Mouse (Mus musculus): ENCODE data around the gene Art1. TPM values are rescaled to one million over a fixed set of nuclear protein-coding genes. Genes with fewer than 3 reads are reported as not detected.

Art1 gene
- total and polyA plus RNA-seq, 3 experiments: 242 to 293 (median 279) TPM

GRCm38 (mm10) chr7:102065046-102065891 lies 36.3 kb upstream of the Art1 start, which contains the start of the genes Rnf121, Xndc1 and Xntrpc:
Gene Rnf121 (minus strand): TSS chr7:102065469.
Gene Xndc1 (plus strand): TSS chr7:102065511.
Gene Xntrpc (plus strand): TSS chr7:102065713.
- peak within 1 kb of the TSS; percentile 80 for H3K9ac ChIP-seq (ENCODE audit: low read depth, low read length)
- peaks cover 8% of the 10 kb centered on the region for H3K36me3 ChIP-seq (ENCODE audit: control insufficient read depth, insufficient read depth, low read length)
- H3K4me3 ChIP-seq: peak within 1 kb of the TSS; percentile 65
- intact Hi-C loops (cut with DNase I): loop anchor here (2.0 kb wide), 1 partner anchor 130 kb away; the partner anchor contains the start of gene Numa1
- peaks cover 2% of the 10 kb centered on the region; the same call in 1 of the 2 replicates for H3K79me2 ChIP-seq (replicated peaks; ENCODE audit: control insufficient read depth, insufficient read depth, low read length)
- H3K27ac ChIP-seq: peak within 1 kb of the TSS; percentile 85
- H3K27me3 ChIP-seq (ENCODE audit: control insufficient read depth, insufficient read depth, low read length): no peaks in the 10 kb centered on the region
- DNase-seq: peak; percentile 93 to 96
- under 1% methylated on average over 56 of the region's 56 CpGs for WGBS
- peaks cover 4% of the 10 kb centered on the region for H3K4me1 ChIP-seq (ENCODE audit: control insufficient read depth, insufficient read depth, low read length)
- TF ChIP-seq CTCF (IDR thresholded peaks at IDR 0.05): no peak
- TF ChIP-seq EP300 (IDR thresholded peaks at IDR 0.05; ENCODE audit: insufficient read depth, low read depth, low read length): peak; percentile 58
- TF ChIP-seq POLR2A (IDR thresholded peaks at IDR 0.05; ENCODE audit: insufficient read depth, low read depth, low read length): peak; percentile 69; the same call in 1 of the 2 replicates

GRCm38 (mm10) chr7:102066363-102066762 lies 35.2 kb upstream of the Art1 start:
- TF ChIP-seq CTCF (IDR thresholded peaks at IDR 0.05) (no peak), POLR2A (IDR thresholded peaks at IDR 0.05; ENCODE audit: insufficient read depth, low read depth, low read length) (no peak), EP300 (IDR thresholded peaks at IDR 0.05; ENCODE audit: insufficient read depth, low read depth, low read length) (no peak)
- Histone ChIP-seq H3K36me3 (ENCODE audit: control insufficient read depth, insufficient read depth, low read length) (peaks cover 8% of the 10 kb centered on the region), H3K79me2 (replicated peaks; ENCODE audit: control insufficient read depth, insufficient read depth, low read length) (peaks cover 2% of the 10 kb centered on the region; the same call in 1 of the 2 replicates), H3K9ac (ENCODE audit: low read depth, low read length) (no peak overlapping the region), H3K4me1 (ENCODE audit: control insufficient read depth, insufficient read depth, low read length) (peaks cover 4% of the 10 kb centered on the region), H3K4me3 (peak overlapping the region; percentile 65), H3K27ac (no peak overlapping the region; the same call in 1 of the 2 replicates), H3K27me3 (ENCODE audit: control insufficient read depth, insufficient read depth, low read length) (no peaks in the 10 kb centered on the region)
- intact Hi-C loops (cut with DNase I): no loop called here
- DNase-seq: no peak
- 54% methylated on average over 6 of the region's 6 CpGs for WGBS

GRCm38 (mm10) chr7:102076714-102077296 lies 24.7 kb upstream of the Art1 start:
- Histone ChIP-seq H3K36me3 (ENCODE audit: control insufficient read depth, insufficient read depth, low read length) (no peaks in the 10 kb centered on the region), H3K4me3 (no peak overlapping the region), H3K27ac (no peak overlapping the region), H3K4me1 (ENCODE audit: control insufficient read depth, insufficient read depth, low read length) (no peaks in the 10 kb centered on the region), H3K9ac (ENCODE audit: low read depth, low read length) (no peak overlapping the region), H3K79me2 (replicated peaks; ENCODE audit: control insufficient read depth, insufficient read depth, low read length) (no peaks in the 10 kb centered on the region), H3K27me3 (ENCODE audit: control insufficient read depth, insufficient read depth, low read length) (no peaks in the 10 kb centered on the region)
- intact Hi-C loops (cut with DNase I): loop anchor here (2.0 to 5.0 kb wide), 4 partner anchors 80 to 420 kb away; partner anchors contain the start of genes Lrrc51 and Numa1
- no peak for DNase-seq
- TF ChIP-seq CTCF (IDR thresholded peaks at IDR 0.05) (peak; percentile 75), POLR2A (IDR thresholded peaks at IDR 0.05; ENCODE audit: insufficient read depth, low read depth, low read length) (no peak)
- 80% methylated on average over 7 of the region's 7 CpGs for WGBS

GRCm38 (mm10) chr7:102078517-102078916 lies 23.0 kb upstream of the Art1 start:
- H3K79me2 ChIP-seq (replicated peaks; ENCODE audit: control insufficient read depth, insufficient read depth, low read length): no peaks in the 10 kb centered on the region
- no peak overlapping the region for H3K4me3 ChIP-seq
- no peak for DNase-seq
- TF ChIP-seq CTCF (IDR thresholded peaks at IDR 0.05): peak; percentile 80
- no peak for TF ChIP-seq EP300 (IDR thresholded peaks at IDR 0.05; ENCODE audit: insufficient read depth, low read depth, low read length)
- no peak for TF ChIP-seq POLR2A (IDR thresholded peaks at IDR 0.05; ENCODE audit: insufficient read depth, low read depth, low read length)
- WGBS: 73% methylated on average over 7 of the region's 7 CpGs
- no peaks in the 10 kb centered on the region for H3K36me3 ChIP-seq (ENCODE audit: control insufficient read depth, insufficient read depth, low read length)
- H3K9ac ChIP-seq (ENCODE audit: low read depth, low read length): no peak overlapping the region
- no peaks in the 10 kb centered on the region for H3K27me3 ChIP-seq (ENCODE audit: control insufficient read depth, insufficient read depth, low read length)
- intact Hi-C loops (cut with DNase I): loop anchor here (5.0 kb wide), 3 partner anchors 81 to 421 kb away; partner anchors contain the start of genes Lrrc51 and Numa1
- no peak overlapping the region for H3K27ac ChIP-seq
- H3K4me1 ChIP-seq (ENCODE audit: control insufficient read depth, insufficient read depth, low read length): no peaks in the 10 kb centered on the region

GRCm38 (mm10) chr7:102080311-102080710 lies 21.2 kb upstream of the Art1 start:
- Histone ChIP-seq H3K27ac (no peak overlapping the region), H3K4me1 (ENCODE audit: control insufficient read depth, insufficient read depth, low read length) (no peaks in the 10 kb centered on the region), H3K9ac (ENCODE audit: low read depth, low read length) (no peak overlapping the region), H3K27me3 (ENCODE audit: control insufficient read depth, insufficient read depth, low read length) (no peaks in the 10 kb centered on the region), H3K79me2 (replicated peaks; ENCODE audit: control insufficient read depth, insufficient read depth, low read length) (no peaks in the 10 kb centered on the region), H3K36me3 (ENCODE audit: control insufficient read depth, insufficient read depth, low read length) (no peaks in the 10 kb centered on the region), H3K4me3 (no peak overlapping the region)
- intact Hi-C loops (cut with DNase I): no loop called here
- TF ChIP-seq CTCF (IDR thresholded peaks at IDR 0.05) (no peak), POLR2A (IDR thresholded peaks at IDR 0.05; ENCODE audit: insufficient read depth, low read depth, low read length) (no peak)
- WGBS: 87% methylated on average over 8 of the region's 8 CpGs
- no peak for DNase-seq

Data from heart, adult 2 months (tissue).